Mouse (Mus musculus) lung, embryonic 15.5 days (tissue): ENCODE measurements at regions not wholly inside any gene's neighbourhood (a gene's known extent, or its start where the extent isn't known, plus 50 kb on each side); places are given as distances from the start of the nearest gene placed in this dataset.

Source experiments
- ATAC-seq: fragments of 200-750 bp; cut with Nextera tagmentation; 2 replicates; pipeline ENCODE4 v1.8.0; 2017; ENCODE audit warnings: moderate number of reproducible peaks, borderline replicate concordance; ENCODE audit not compliant: low FRiP score, low TSS enrichment; ENCODE audit errors: extremely low read depth
- H3K27ac ChIP-seq: fragments of 300-500 bp; sonication (generic); 2 replicates; pipeline ENCODE4 v1.5.1; 2015; ENCODE audit warnings: moderate library complexity, mild to moderate bottlenecking, inconsistent platforms
- H3K27me3 ChIP-seq: fragments of 300-500 bp; sonication (generic); 2 replicates; pipeline ENCODE4 v1.6.1; 2015; ENCODE audit warnings: inconsistent platforms
- H3K36me3 ChIP-seq: fragments of 300-500 bp; sonication (generic); 2 replicates; pipeline ENCODE4 v1.6.1; 2015; ENCODE audit warnings: inconsistent platforms
- H3K4me1 ChIP-seq: fragments of 300-500 bp; sonication (generic); 2 replicates; pipeline ENCODE4 v1.6.1; 2015; ENCODE audit warnings: inconsistent platforms
- H3K4me2 ChIP-seq: fragments of 300-500 bp; sonication (generic); 2 replicates; pipeline ENCODE4 v1.6.1; 2015; ENCODE audit warnings: inconsistent platforms, mild to moderate bottlenecking, moderate library complexity
- H3K4me3 ChIP-seq: fragments of 300-500 bp; sonication (generic); 2 replicates; pipeline ENCODE4 v1.5.1; 2015; ENCODE audit warnings: mild to moderate bottlenecking, inconsistent platforms
- H3K9ac ChIP-seq: fragments of 300-500 bp; sonication (generic); 2 replicates; pipeline ENCODE4 v1.6.1; 2015; ENCODE audit warnings: inconsistent platforms
- H3K9me3 ChIP-seq: fragments of 300-500 bp; sonication (generic); 2 replicates; pipeline ENCODE4 v1.6.1; 2016; ENCODE audit warnings: inconsistent platforms
- WGBS: fragments of 180-500 bp; shearing (Covaris S2); methylation state at CpG from one replicate; pipeline ENCODE4 v1.1.7; 2015; 5-methylcytosine and 5-hydroxymethylcytosine counted together

DNA sequence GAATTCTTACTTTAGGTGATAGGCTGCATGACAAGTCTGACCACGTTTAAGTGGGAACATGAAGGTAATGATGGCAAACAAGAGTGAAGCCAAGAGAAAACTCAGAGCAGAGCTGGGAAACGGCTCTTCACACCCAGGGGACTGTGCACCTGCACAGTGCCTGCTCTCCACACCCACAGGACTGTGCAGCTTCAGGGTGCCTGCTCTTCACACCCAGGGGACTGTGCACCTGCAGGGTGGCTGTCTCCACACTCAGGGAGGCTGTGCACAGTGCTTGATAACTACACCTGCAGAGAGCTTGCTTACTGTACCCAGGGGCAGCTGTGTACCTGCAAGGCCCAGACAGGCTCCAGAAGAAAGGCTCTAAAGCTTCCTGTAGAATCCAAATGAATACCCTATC is 133.5 kb upstream of the Irx6 start:
- H3K4me1 ChIP-seq = no peaks in the 10 kb centered on the region
- WGBS = 41% methylated on average over 2 of the region's 2 CpGs
- ATAC-seq = peak; percentile 31; the same call in 1 of the 2 replicates

GRCm38 (mm10) chr8:92545347-92546059 is 128.6 kb upstream of the Irx6 start:
- H3K27me3 ChIP-seq = no peaks in the 10 kb centered on the region
- H3K4me2 ChIP-seq = no peak overlapping the region
- H3K36me3 ChIP-seq = no peaks in the 10 kb centered on the region
- H3K27ac ChIP-seq = no peak overlapping the region
- no peaks in the 10 kb centered on the region for H3K4me1 ChIP-seq
- no peak for ATAC-seq
- no peak overlapping the region for H3K9ac ChIP-seq
- 48% methylated on average over 17 of the region's 17 CpGs for WGBS
- H3K9me3 ChIP-seq = no peaks in the 10 kb centered on the region
- no peak overlapping the region for H3K4me3 ChIP-seq

More for the DNA sequence above, 133.5 kb upstream of the Irx6 start:
- Histone ChIP-seq H3K27ac (peak overlapping the region; percentile 51), H3K4me2 (no peak overlapping the region), H3K9ac (no peak overlapping the region), H3K9me3 (no peaks in the 10 kb centered on the region), H3K27me3 (no peaks in the 10 kb centered on the region), H3K4me3 (no peak overlapping the region), H3K36me3 (no peaks in the 10 kb centered on the region)

DNA sequence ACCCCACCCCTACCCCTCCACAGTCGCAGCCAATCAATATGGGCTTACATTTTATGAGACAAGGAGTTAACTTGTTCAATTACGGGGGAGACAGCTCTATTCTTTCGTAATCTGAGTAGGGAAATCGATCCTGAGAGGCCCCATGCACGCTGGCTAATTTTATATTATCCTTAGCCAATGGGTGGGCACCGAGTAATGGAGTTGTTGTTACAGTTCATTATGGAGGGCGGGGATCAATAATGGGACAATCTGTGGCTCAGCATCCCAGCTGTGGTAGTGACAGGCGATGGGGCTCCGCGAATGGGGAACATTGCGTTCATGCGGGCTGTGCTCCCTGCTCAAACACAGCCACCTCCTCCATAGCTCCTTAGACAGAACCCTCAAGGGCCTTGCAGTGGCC is 118.9 kb upstream of the Irx6 start:
- WGBS = 80% methylated on average over 12 of the region's 12 CpGs
- ATAC-seq = no peak; the same call in 1 of the 2 replicates

DNA sequence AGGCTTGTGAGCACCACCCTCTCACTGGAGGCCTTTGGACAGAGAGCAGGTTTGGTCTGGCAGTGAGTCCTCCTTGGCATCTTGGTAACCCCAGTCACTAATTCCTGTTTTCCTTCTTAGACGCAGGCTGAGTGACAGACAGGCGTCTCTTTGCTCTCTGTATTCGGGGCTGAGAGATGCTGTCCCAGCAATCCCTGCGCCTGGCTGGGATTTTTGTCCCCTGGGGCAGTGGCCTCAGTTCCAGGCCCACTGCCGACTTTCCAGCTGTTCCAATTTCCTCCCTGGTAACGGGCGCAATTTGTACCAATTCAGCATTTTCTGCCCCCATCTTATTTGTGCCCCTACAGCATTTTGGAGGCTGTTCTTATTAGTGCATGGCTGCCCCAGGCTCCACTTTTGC is 118.5 kb upstream of the Irx6 start:
- H3K9ac ChIP-seq = no peak overlapping the region
- WGBS = 65% methylated on average over 7 of the region's 7 CpGs
- H3K4me2 ChIP-seq = no peak overlapping the region
- no peak for ATAC-seq
- H3K9me3 ChIP-seq = no peaks in the 10 kb centered on the region
- H3K4me3 ChIP-seq = no peak overlapping the region
- no peaks in the 10 kb centered on the region for H3K36me3 ChIP-seq
- no peaks in the 10 kb centered on the region for H3K4me1 ChIP-seq
- H3K27me3 ChIP-seq = no peaks in the 10 kb centered on the region
- no peak overlapping the region for H3K27ac ChIP-seq

More for the DNA sequence above, 118.9 kb upstream of the Irx6 start:
- H3K4me3 ChIP-seq = no peak overlapping the region
- H3K9me3 ChIP-seq = no peaks in the 10 kb centered on the region
- no peaks in the 10 kb centered on the region for H3K27me3 ChIP-seq
- no peak overlapping the region for H3K9ac ChIP-seq
- no peaks in the 10 kb centered on the region for H3K36me3 ChIP-seq
- H3K4me2 ChIP-seq = no peak overlapping the region
- no peak overlapping the region for H3K27ac ChIP-seq
- no peaks in the 10 kb centered on the region for H3K4me1 ChIP-seq

DNA sequence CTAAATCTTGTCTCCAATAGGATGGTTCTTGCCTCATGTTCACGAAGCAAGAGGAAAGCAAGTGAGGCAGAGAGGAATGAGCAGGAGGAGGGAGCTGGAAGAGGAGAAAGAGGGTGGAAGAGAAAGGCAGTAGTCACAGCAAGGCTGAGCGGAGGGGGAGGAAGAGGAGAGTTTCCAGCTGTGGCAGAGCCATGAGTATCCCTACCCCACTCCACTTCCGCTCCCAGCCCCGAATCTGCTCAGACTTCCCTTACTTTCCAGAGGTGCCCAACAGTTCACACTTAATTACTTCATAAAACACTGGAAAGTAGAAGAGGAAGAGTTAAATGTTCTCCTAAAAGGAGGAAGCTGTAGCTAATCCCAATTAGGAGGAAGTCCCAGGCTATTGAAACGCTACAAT is 111.6 kb upstream of the Irx6 start:
- H3K9me3 ChIP-seq = no peaks in the 10 kb centered on the region
- 56% methylated on average over 5 of the region's 5 CpGs for WGBS
- no peak overlapping the region for H3K4me2 ChIP-seq
- H3K27me3 ChIP-seq = no peaks in the 10 kb centered on the region
- no peak overlapping the region for H3K9ac ChIP-seq
- no peak overlapping the region for H3K27ac ChIP-seq
- no peaks in the 10 kb centered on the region for H3K4me1 ChIP-seq
- no peaks in the 10 kb centered on the region for H3K36me3 ChIP-seq
- ATAC-seq = no peak
- no peak overlapping the region for H3K4me3 ChIP-seq

DNA sequence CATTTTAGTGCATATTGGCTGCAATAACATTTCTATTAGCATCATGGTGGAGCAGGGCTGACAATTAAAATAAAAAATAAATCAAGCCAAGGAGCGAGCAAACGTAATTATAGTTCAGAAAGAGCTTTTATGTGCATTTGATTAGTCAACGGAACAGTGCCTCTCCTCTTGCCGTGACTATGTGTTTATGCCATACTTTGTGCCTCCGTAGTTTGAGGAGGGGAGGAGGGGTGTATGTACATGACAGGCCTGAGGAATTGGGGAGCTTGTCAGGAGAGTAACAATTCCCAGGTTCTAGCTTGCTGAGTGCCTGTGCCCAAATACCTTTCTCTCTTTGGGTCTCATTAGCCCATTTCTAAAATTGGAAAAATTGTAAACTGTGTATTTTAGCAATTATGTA is 111.1 kb upstream of the Irx6 start:
- Histone ChIP-seq H3K4me2 (no peak overlapping the region), H3K9me3 (no peaks in the 10 kb centered on the region)
- WGBS = 60% methylated on average over 5 of the region's 5 CpGs

GRCm38 (mm10) chr8:92569650-92570049 is 104.4 kb upstream of the Irx6 start:
- H3K27me3 ChIP-seq = no peaks in the 10 kb centered on the region
- no peaks in the 10 kb centered on the region for H3K36me3 ChIP-seq
- no peak overlapping the region for H3K27ac ChIP-seq
- no peak overlapping the region for H3K4me2 ChIP-seq
- ATAC-seq = no peak
- H3K9ac ChIP-seq = no peak overlapping the region
- WGBS = 62% methylated on average over 10 of the region's 10 CpGs
- no peak overlapping the region for H3K4me3 ChIP-seq
- H3K9me3 ChIP-seq = no peaks in the 10 kb centered on the region
- H3K4me1 ChIP-seq = no peaks in the 10 kb centered on the region

More for the DNA sequence above, 111.1 kb upstream of the Irx6 start:
- ATAC-seq = no peak
- Histone ChIP-seq H3K9ac (no peak overlapping the region), H3K27ac (no peak overlapping the region), H3K36me3 (no peaks in the 10 kb centered on the region), H3K4me3 (no peak overlapping the region), H3K27me3 (no peaks in the 10 kb centered on the region), H3K4me1 (no peaks in the 10 kb centered on the region)

GRCm38 (mm10) chr8:92579446-92579845 is 94.6 kb upstream of the Irx6 start:
- Histone ChIP-seq H3K4me1 (0 out of 2 replicates have a peak, but pooled peaks cover 2% of the 10 kb centered on the region), H3K4me3 (no peak overlapping the region), H3K27ac (no peak overlapping the region), H3K4me2 (no peak overlapping the region), H3K27me3 (no peaks in the 10 kb centered on the region), H3K36me3 (no peaks in the 10 kb centered on the region), H3K9me3 (no peaks in the 10 kb centered on the region), H3K9ac (no peak overlapping the region)
- WGBS = 66% methylated on average over 2 of the region's 2 CpGs
- no peak for ATAC-seq

DNA sequence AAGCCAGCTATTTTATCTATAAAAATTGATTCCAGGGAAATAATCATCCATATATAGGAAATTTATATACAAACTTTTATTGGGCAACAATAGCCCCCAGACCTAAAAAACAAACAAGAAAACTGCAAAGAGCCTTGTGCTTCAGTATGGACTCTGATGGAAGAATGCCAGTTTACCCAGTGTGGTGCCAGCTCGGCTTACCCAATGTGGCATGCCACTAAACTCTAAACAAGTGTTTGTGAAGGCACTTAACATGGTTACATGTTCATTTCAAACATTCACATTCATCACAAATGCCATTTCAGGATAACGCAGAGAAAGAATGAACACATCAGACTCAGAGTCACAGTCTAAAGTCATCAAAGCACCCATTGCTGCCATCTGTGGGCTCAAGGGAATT is 93.0 kb upstream of the Irx6 start:
- H3K27me3 ChIP-seq = no peaks in the 10 kb centered on the region
- no peak for ATAC-seq
- WGBS = 65% methylated on average over 2 of the region's 2 CpGs

DNA sequence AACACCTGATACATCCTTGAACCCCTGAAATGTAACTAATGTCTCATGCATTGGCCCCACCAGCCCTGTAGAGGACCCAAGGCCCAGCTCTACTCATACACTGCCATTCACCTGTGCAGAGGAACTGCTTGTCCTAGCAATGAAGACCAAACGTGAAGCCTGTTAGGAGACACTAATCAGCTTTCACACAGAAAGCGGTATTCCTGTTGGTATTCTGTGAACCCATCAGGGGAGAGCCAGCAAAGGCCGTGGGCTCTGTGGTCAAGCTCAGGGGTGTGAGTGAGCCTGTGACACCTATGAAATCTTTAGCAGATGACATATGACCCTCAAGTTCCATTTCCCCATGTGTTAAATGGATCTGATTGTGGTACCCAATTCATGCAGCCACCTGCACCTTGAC is 73.3 kb upstream of the Irx6 start:
- Histone ChIP-seq H3K9me3 (no peaks in the 10 kb centered on the region), H3K4me2 (no peak overlapping the region), H3K9ac (no peak overlapping the region), H3K27ac (no peak overlapping the region), H3K4me3 (no peak overlapping the region), H3K27me3 (no peaks in the 10 kb centered on the region), H3K4me1 (no peaks in the 10 kb centered on the region), H3K36me3 (no peaks in the 10 kb centered on the region)
- ATAC-seq = no peak
- WGBS = 76% methylated on average over 3 of the region's 3 CpGs

More for the DNA sequence above, 93.0 kb upstream of the Irx6 start:
- H3K4me3 ChIP-seq = no peak overlapping the region
- H3K4me2 ChIP-seq = no peak overlapping the region
- H3K9ac ChIP-seq = no peak overlapping the region
- H3K27ac ChIP-seq = no peak overlapping the region
- no peaks in the 10 kb centered on the region for H3K9me3 ChIP-seq
- H3K36me3 ChIP-seq = no peaks in the 10 kb centered on the region
- H3K4me1 ChIP-seq = 0 out of 2 replicates have a peak, but pooled peaks cover 2% of the 10 kb centered on the region

- no peak overlapping the region for H3K9ac ChIP-seq
- 34% methylated on average over 7 of the region's 7 CpGs for WGBS
- H3K4me2 ChIP-seq = no peak overlapping the region
- H3K27me3 ChIP-seq = no peaks in the 10 kb centered on the region
- no peak for ATAC-seq
- H3K9me3 ChIP-seq = no peaks in the 10 kb centered on the region
- no peaks in the 10 kb centered on the region for H3K4me1 ChIP-seq
- no peak overlapping the region for H3K27ac ChIP-seq
- no peak overlapping the region for H3K4me3 ChIP-seq
- H3K36me3 ChIP-seq = no peaks in the 10 kb centered on the region
Measured at GRCm38 (mm10) chr8:92602973-92603372, 71.1 kb upstream of the Irx6 start.

DNA sequence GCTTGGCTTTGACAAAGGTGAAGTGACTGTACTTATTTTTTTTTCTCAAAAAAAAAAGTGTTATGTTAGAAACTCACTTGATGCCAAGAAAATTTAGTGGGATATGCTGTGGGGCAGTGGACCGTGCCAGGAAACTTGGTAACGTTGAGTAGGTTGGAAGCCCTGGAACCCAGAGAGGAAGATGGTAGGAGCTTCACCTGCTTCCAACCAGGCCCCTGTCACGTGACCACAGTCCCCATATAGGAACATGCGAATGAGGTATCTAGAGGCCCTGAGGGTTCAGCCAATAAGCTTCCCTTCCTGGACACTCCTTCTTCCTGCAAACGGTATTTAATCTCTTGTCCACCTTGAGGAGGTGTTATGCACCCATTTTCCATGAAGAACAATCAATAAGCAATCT is 68.5 kb upstream of the Irx6 start:
- Histone ChIP-seq H3K27me3 (no peaks in the 10 kb centered on the region), H3K4me3 (no peak overlapping the region), H3K27ac (no peak overlapping the region), H3K9ac (no peak overlapping the region), H3K4me1 (no peaks in the 10 kb centered on the region), H3K4me2 (no peak overlapping the region), H3K36me3 (no peaks in the 10 kb centered on the region), H3K9me3 (no peaks in the 10 kb centered on the region)
- no peak for ATAC-seq
- 84% methylated on average over 5 of the region's 5 CpGs for WGBS

DNA sequence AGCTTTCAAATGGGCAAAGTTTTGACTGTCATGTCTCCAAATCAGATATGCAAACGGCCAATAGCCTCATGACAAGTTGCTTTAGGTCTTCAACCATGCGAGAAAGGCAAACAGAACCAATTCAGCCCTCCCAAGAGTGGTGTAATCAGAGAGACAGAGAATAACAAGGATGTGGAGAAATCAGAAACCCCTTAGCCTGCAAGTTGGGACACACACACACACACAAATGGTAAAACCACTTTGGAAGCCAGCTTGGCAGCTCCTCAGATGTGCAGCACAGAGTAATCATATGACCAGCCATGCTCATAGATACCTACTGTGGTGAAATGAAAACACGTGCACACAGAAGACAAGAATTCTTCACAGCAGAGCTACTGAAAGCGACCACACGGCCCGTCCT is 66.5 kb upstream of the Irx6 start:
- H3K4me3 ChIP-seq = no peak overlapping the region
- no peak for ATAC-seq
- H3K9ac ChIP-seq = no peak overlapping the region
- no peak overlapping the region for H3K27ac ChIP-seq
- no peaks in the 10 kb centered on the region for H3K9me3 ChIP-seq
- H3K27me3 ChIP-seq = no peaks in the 10 kb centered on the region
- H3K36me3 ChIP-seq = no peaks in the 10 kb centered on the region
- H3K4me2 ChIP-seq = no peak overlapping the region
- no peaks in the 10 kb centered on the region for H3K4me1 ChIP-seq
- WGBS = 77% methylated on average over 6 of the region's 6 CpGs
